Mouse (Mus musculus): ENCODE measurements around the gene 4930595D18Rik. TPM values are rescaled to one million over a fixed set of nuclear protein-coding genes. Genes with fewer than 3 reads are reported as not detected.

Gene 4930595D18Rik
- polyA plus RNA-seq, 1 experiment, result not detected

- no peak for TF ChIP-seq POLR2A (IDR thresholded peaks at IDR 0.05; ENCODE audit: extremely low read depth, insufficient read depth, low read length)
- no peak for TF ChIP-seq CTCF (IDR thresholded peaks at IDR 0.05; ENCODE audit: extremely low read depth, insufficient read depth, low read length)
- Histone ChIP-seq H3K4me3 (ENCODE audit: insufficient read depth, low read length) (no peak overlapping the region), H3K27ac (ENCODE audit: insufficient read depth, low read length) (no peak overlapping the region), H3K4me1 (ENCODE audit: control insufficient read depth, insufficient read depth, low read length) (peaks cover 13% of the 10 kb centered on the region)
These were observed 24.4 kb downstream of the 4930595D18Rik start for GRCm38 (mm10) chr12:111159659-111160428.

- Histone ChIP-seq H3K27ac (ENCODE audit: insufficient read depth, low read length) (no peak overlapping the region), H3K4me1 (ENCODE audit: control insufficient read depth, insufficient read depth, low read length) (0 out of 2 replicates have a peak, but pooled peaks cover 2% of the 10 kb centered on the region)
- no peak for TF ChIP-seq POLR2A (IDR thresholded peaks at IDR 0.05; ENCODE audit: extremely low read depth, insufficient read depth, low read length)
These were observed 28.5 kb downstream of the 4930595D18Rik start for GRCm38 (mm10) chr12:111155756-111156155.

GRCm38 (mm10) chr12:111154641-111155040 lies 29.6 kb downstream of the 4930595D18Rik start:
- Histone ChIP-seq H3K27ac (ENCODE audit: insufficient read depth, low read length) (no peak overlapping the region), H3K4me1 (ENCODE audit: control insufficient read depth, insufficient read depth, low read length) (no peaks in the 10 kb centered on the region), H3K4me3 (ENCODE audit: insufficient read depth, low read length) (no peak overlapping the region)
- TF ChIP-seq POLR2A (IDR thresholded peaks at IDR 0.05; ENCODE audit: extremely low read depth, insufficient read depth, low read length) (no peak), CTCF (IDR thresholded peaks at IDR 0.05; ENCODE audit: extremely low read depth, insufficient read depth, low read length) (no peak)

More at GRCm38 (mm10) chr12:111155756-111156155, 28.5 kb downstream of the 4930595D18Rik start:
- H3K4me3 ChIP-seq (ENCODE audit: insufficient read depth, low read length), result no peak overlapping the region

GRCm38 (mm10) chr12:111153946-111154345 lies 30.3 kb downstream of the 4930595D18Rik start:
- H3K4me1 ChIP-seq (ENCODE audit: control insufficient read depth, insufficient read depth, low read length), result no peaks in the 10 kb centered on the region
- no peak overlapping the region for H3K4me3 ChIP-seq (ENCODE audit: insufficient read depth, low read length)
- no peak for TF ChIP-seq CTCF (IDR thresholded peaks at IDR 0.05; ENCODE audit: extremely low read depth, insufficient read depth, low read length)
- no peak for TF ChIP-seq POLR2A (IDR thresholded peaks at IDR 0.05; ENCODE audit: extremely low read depth, insufficient read depth, low read length)
- no peak overlapping the region for H3K27ac ChIP-seq (ENCODE audit: insufficient read depth, low read length)

- no peak for TF ChIP-seq CTCF (IDR thresholded peaks at IDR 0.05; ENCODE audit: extremely low read depth, insufficient read depth, low read length)
- TF ChIP-seq POLR2A (IDR thresholded peaks at IDR 0.05; ENCODE audit: extremely low read depth, insufficient read depth, low read length), result no peak
- no peak overlapping the region for H3K27ac ChIP-seq (ENCODE audit: insufficient read depth, low read length)
- no peak overlapping the region for H3K4me3 ChIP-seq (ENCODE audit: insufficient read depth, low read length)
- no peaks in the 10 kb centered on the region for H3K4me1 ChIP-seq (ENCODE audit: control insufficient read depth, insufficient read depth, low read length)
These were observed 31.1 kb downstream of the 4930595D18Rik start for GRCm38 (mm10) chr12:111152981-111153710.

GRCm38 (mm10) chr12:111152579-111152978 lies 31.7 kb downstream of the 4930595D18Rik start:
- H3K4me3 ChIP-seq (ENCODE audit: insufficient read depth, low read length), result no peak overlapping the region

GRCm38 (mm10) chr12:111151422-111152156 lies 32.7 kb downstream of the 4930595D18Rik start:
- Histone ChIP-seq H3K4me1 (ENCODE audit: control insufficient read depth, insufficient read depth, low read length) (no peaks in the 10 kb centered on the region), H3K4me3 (ENCODE audit: insufficient read depth, low read length) (no peak overlapping the region), H3K27ac (ENCODE audit: insufficient read depth, low read length) (no peak overlapping the region)
- TF ChIP-seq CTCF (IDR thresholded peaks at IDR 0.05; ENCODE audit: extremely low read depth, insufficient read depth, low read length) (no peak), POLR2A (IDR thresholded peaks at IDR 0.05; ENCODE audit: extremely low read depth, insufficient read depth, low read length) (no peak)

More at GRCm38 (mm10) chr12:111152579-111152978, 31.7 kb downstream of the 4930595D18Rik start:
- no peak for TF ChIP-seq CTCF (IDR thresholded peaks at IDR 0.05; ENCODE audit: extremely low read depth, insufficient read depth, low read length)
- H3K27ac ChIP-seq (ENCODE audit: insufficient read depth, low read length), result no peak overlapping the region
- H3K4me1 ChIP-seq (ENCODE audit: control insufficient read depth, insufficient read depth, low read length), result no peaks in the 10 kb centered on the region

GRCm38 (mm10) chr12:111150236-111150596 lies 34.1 kb downstream of the 4930595D18Rik start:
- no peak for TF ChIP-seq CTCF (IDR thresholded peaks at IDR 0.05; ENCODE audit: extremely low read depth, insufficient read depth, low read length)
- no peak for TF ChIP-seq POLR2A (IDR thresholded peaks at IDR 0.05; ENCODE audit: extremely low read depth, insufficient read depth, low read length)
- H3K4me3 ChIP-seq (ENCODE audit: insufficient read depth, low read length), result no peak overlapping the region
- H3K4me1 ChIP-seq (ENCODE audit: control insufficient read depth, insufficient read depth, low read length), result no peaks in the 10 kb centered on the region
- H3K27ac ChIP-seq (ENCODE audit: insufficient read depth, low read length), result no peak overlapping the region

- TF ChIP-seq POLR2A (IDR thresholded peaks at IDR 0.05; ENCODE audit: extremely low read depth, insufficient read depth, low read length) (no peak), CTCF (IDR thresholded peaks at IDR 0.05; ENCODE audit: extremely low read depth, insufficient read depth, low read length) (no peak)
- H3K27ac ChIP-seq (ENCODE audit: insufficient read depth, low read length), result no peak overlapping the region
- H3K4me3 ChIP-seq (ENCODE audit: insufficient read depth, low read length), result no peak overlapping the region
- H3K4me1 ChIP-seq (ENCODE audit: control insufficient read depth, insufficient read depth, low read length), result no peaks in the 10 kb centered on the region
These were observed 34.6 kb downstream of the 4930595D18Rik start for GRCm38 (mm10) chr12:111149495-111150235.

All from cortical plate, adult 2 months (tissue).